Mouse (Mus musculus): ENCODE results near the gene Krt90. TPM values are rescaled to one million over a fixed set of nuclear protein-coding genes. Genes with fewer than 3 reads are reported as not detected.
"Not testable (repeated sequence)": the region's sequence is repeated elsewhere in the genome, so short reads cannot be mapped to it uniquely, and the experiment has no call there.

Gene Krt90
- polyA plus RNA-seq, 1 experiment = not detected

DNA sequence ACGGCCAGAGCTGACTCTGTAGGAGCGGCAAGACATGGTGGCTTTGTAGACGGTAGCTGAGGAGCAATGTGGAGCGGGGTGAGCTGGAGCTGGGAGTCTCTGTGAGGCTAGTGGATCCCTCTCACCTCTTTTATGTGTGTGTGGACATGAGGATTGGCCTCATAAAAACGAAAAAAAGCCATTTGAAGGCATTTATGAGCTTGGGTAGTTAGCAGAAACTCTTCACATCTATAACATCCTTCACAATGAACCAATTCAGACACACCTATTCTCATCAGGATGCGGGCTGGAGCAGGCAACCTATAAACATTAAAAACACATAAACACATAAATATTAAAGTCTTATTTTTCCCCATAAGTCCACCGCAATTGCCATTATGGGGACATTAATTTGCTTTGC lies 30.0 kb downstream of the Krt90 start, which contains the start of gene Krt84:
TSS of gene Krt84 (minus strand) at position 101 of the 400 bp plus-strand sequence.
- H3K4me3 ChIP-seq (ENCODE audit: insufficient read depth, low read depth, low read length) = no peak within 1 kb of the TSS
- TF ChIP-seq POLR2A (IDR thresholded peaks at IDR 0.05; ENCODE audit: insufficient read depth, low read depth, low read length) (no peak), CTCF (IDR thresholded peaks at IDR 0.05; ENCODE audit: insufficient read depth, low read depth, low read length) (no peak)
- no peak within 1 kb of the TSS for H3K27ac ChIP-seq (ENCODE audit: insufficient read depth, low read depth, low read length)
- H3K4me1 ChIP-seq (ENCODE audit: control insufficient read depth, insufficient read depth, low read length) = peaks cover 8% of the 10 kb centered on the region
- WGBS = 88% methylated on average over 7 of the region's 7 CpGs

DNA sequence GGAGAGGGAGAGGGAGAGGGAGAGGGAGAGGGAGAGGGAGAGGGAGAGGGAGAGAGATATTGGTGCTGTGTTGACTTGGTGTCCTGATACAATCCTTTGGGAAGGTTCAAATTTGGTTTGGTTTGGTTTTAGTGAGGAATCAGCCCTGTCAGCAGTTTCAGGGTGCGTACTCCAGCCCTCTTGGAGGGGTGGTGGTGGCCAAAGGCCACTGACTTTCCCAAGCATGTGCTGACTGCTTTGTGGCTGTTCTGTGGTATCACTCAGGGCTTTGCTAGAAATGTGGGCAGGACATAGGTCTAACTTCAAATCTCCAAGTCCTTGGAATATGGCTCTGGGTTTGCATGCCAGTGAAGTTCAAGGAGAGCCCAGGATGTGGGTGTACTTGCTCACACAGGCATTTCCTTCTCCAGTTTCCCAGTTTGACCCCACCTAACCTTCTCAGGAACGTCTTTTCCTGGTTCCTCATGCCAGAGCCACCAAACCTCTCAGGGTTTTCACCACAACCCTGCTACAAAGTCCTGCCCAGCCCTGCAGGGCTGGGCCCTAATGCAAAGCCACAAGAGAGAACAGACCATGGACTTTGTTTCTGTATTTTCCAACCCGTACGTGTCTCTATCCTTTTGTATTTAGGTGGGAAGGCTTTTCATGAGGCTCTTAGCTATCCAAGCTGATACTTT lies 40.1 kb downstream of the Krt90 start:
- 91% methylated on average over 4 of the region's 4 CpGs for WGBS
- Histone ChIP-seq H3K27ac (ENCODE audit: insufficient read depth, low read depth, low read length) (no peak overlapping the region), H3K4me3 (ENCODE audit: insufficient read depth, low read depth, low read length) (no peak overlapping the region), H3K4me1 (ENCODE audit: control insufficient read depth, insufficient read depth, low read length) (no peaks in the 10 kb centered on the region)
- TF ChIP-seq POLR2A (IDR thresholded peaks at IDR 0.05; ENCODE audit: insufficient read depth, low read depth, low read length) (no peak), CTCF (IDR thresholded peaks at IDR 0.05; ENCODE audit: insufficient read depth, low read depth, low read length) (no peak)

DNA sequence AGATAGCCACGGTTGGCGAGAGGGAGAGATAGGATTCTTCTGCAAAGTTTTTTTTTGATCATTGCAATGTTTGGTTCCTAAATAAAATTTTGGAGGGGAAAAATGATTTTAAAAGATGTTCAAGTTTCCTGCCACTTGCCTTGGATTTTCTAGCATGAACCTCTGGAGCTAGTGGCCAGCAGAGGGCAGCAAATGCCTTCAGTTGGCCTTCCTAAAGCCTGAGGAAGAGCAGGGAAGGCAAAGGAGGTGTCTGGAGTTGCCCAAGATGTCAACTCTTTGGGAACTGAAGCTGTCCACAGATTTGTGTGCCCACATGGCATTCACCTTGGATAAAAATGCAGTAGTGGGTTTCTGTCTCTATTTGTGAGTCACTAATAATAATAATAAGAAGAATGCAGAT lies 43.0 kb downstream of the Krt90 start:
- TF ChIP-seq CTCF (IDR thresholded peaks at IDR 0.05; ENCODE audit: insufficient read depth, low read depth, low read length) (peak; percentile 71), POLR2A (IDR thresholded peaks at IDR 0.05; ENCODE audit: insufficient read depth, low read depth, low read length) (no peak)
- no peaks in the 10 kb centered on the region for H3K4me1 ChIP-seq (ENCODE audit: control insufficient read depth, insufficient read depth, low read length)
- H3K27ac ChIP-seq (ENCODE audit: insufficient read depth, low read depth, low read length) = no peak overlapping the region
- H3K4me3 ChIP-seq (ENCODE audit: insufficient read depth, low read depth, low read length) = no peak overlapping the region
- WGBS = 10% methylated on average over 2 of the region's 2 CpGs

GRCm38 (mm10) chr15:101517161-101517560 lies 45.6 kb downstream of the Krt90 start, which contains the start of gene Gm49425:
Gene Gm49425 (minus strand): TSS chr15:101517261.
- not testable (repeated sequence) for H3K4me3 ChIP-seq (ENCODE audit: insufficient read depth, low read depth, low read length); H3K27ac ChIP-seq (ENCODE audit: insufficient read depth, low read depth, low read length); H3K4me1 ChIP-seq (ENCODE audit: control insufficient read depth, insufficient read depth, low read length)
- 88% methylated on average over 2 of the region's 2 CpGs for WGBS

DNA sequence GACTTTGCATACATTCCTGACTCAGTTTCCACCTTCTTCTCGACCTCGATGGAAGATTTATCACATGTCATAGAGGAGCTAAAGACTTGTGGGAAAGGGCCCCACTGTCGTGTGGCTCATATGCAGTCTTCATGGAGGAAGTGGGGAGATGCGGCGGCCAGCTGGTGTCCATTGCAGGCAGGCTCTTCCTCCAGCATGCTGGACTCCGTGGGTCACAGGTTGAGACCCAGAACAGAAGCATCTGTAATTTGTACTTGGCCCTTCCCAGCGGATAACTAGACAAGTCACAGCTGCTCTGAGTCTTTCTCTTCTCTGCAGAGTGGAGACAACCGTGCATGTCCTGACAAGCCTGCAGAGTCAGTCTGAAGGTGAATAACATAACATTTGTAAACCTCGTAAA lies 54.5 kb downstream of the Krt90 start:
- TF ChIP-seq CTCF (IDR thresholded peaks at IDR 0.05; ENCODE audit: insufficient read depth, low read depth, low read length) (no peak), POLR2A (IDR thresholded peaks at IDR 0.05; ENCODE audit: insufficient read depth, low read depth, low read length) (no peak)
- 75% methylated on average over 9 of the region's 9 CpGs for WGBS
- H3K4me3 ChIP-seq (ENCODE audit: insufficient read depth, low read depth, low read length) = no peak overlapping the region
- no peak overlapping the region for H3K27ac ChIP-seq (ENCODE audit: insufficient read depth, low read depth, low read length)
- H3K4me1 ChIP-seq (ENCODE audit: control insufficient read depth, insufficient read depth, low read length) = no peaks in the 10 kb centered on the region

GRCm38 (mm10) chr15:101506896-101507758 lies 55.6 kb downstream of the Krt90 start:
- TF ChIP-seq CTCF (IDR thresholded peaks at IDR 0.05; ENCODE audit: insufficient read depth, low read depth, low read length) = no peak
- no peak for TF ChIP-seq POLR2A (IDR thresholded peaks at IDR 0.05; ENCODE audit: insufficient read depth, low read depth, low read length)
- no peak overlapping the region for H3K4me3 ChIP-seq (ENCODE audit: insufficient read depth, low read depth, low read length)
- no peaks in the 10 kb centered on the region for H3K4me1 ChIP-seq (ENCODE audit: control insufficient read depth, insufficient read depth, low read length)
- no peak overlapping the region for H3K27ac ChIP-seq (ENCODE audit: insufficient read depth, low read depth, low read length)
- WGBS = 80% methylated on average over 14 of the region's 14 CpGs

Other genes with a start within 250 kb of the Krt90 start
- not detected in 2 replicates for gene Krt80, start 192.8 kb downstream of the Krt90 start, polyA plus RNA-seq (2012; ENCODE audit: insufficient read depth, insufficient read length, low replicate concordance, missing spikeins)
- not detected in 2 replicates for gene Krt7, start 151.9 kb downstream of the Krt90 start, polyA plus RNA-seq (2012; ENCODE audit: insufficient read depth, insufficient read length, low replicate concordance, missing spikeins)
- not detected in 2 replicates for gene Krt87, start 124.1 kb downstream of the Krt90 start, polyA plus RNA-seq (2012; ENCODE audit: insufficient read depth, insufficient read length, low replicate concordance, missing spikeins)
- not detected in 2 replicates for gene Krt88, start 115.2 kb downstream of the Krt90 start, polyA plus RNA-seq (2012; ENCODE audit: insufficient read depth, insufficient read length, low replicate concordance, missing spikeins)
- not detected in 2 replicates for gene Krt81, start 99.2 kb downstream of the Krt90 start, polyA plus RNA-seq (2012; ENCODE audit: insufficient read depth, insufficient read length, low replicate concordance, missing spikeins)
- not detected in 2 replicates for gene Krt86, start 89.5 kb downstream of the Krt90 start, polyA plus RNA-seq (2012; ENCODE audit: insufficient read depth, insufficient read length, low replicate concordance, missing spikeins)
- not detected in 2 replicates for gene Krt83, start 71.4 kb downstream of the Krt90 start, polyA plus RNA-seq (2012; ENCODE audit: insufficient read depth, insufficient read length, low replicate concordance, missing spikeins)
- not detected in 2 replicates for gene Gm49425, start 45.7 kb downstream of the Krt90 start, polyA plus RNA-seq (2012; ENCODE audit: insufficient read depth, insufficient read length, low replicate concordance, missing spikeins)
- not detected in 2 replicates for gene Krt84, start 30.1 kb downstream of the Krt90 start, polyA plus RNA-seq (2012; ENCODE audit: insufficient read depth, insufficient read length, low replicate concordance, missing spikeins)
- gene Krt82, start 12.3 kb downstream of the Krt90 start, polyA plus RNA-seq (2012; ENCODE audit: insufficient read depth, insufficient read length, low replicate concordance, missing spikeins) = not detected in 2 replicates
- not detected in 2 replicates for gene Krt75, start 11.0 kb upstream of the Krt90 start, polyA plus RNA-seq (2012; ENCODE audit: insufficient read depth, insufficient read length, low replicate concordance, missing spikeins)
- not detected in 2 replicates for gene Gm5414, start 65.2 kb upstream of the Krt90 start, polyA plus RNA-seq (2012; ENCODE audit: insufficient read depth, insufficient read length, low replicate concordance, missing spikeins)
- gene Gm5478, start 84.4 kb upstream of the Krt90 start, polyA plus RNA-seq (2012; ENCODE audit: insufficient read depth, insufficient read length, low replicate concordance, missing spikeins) = not detected in 2 replicates
- gene Krt6b, start 117.3 kb upstream of the Krt90 start, polyA plus RNA-seq (2012; ENCODE audit: insufficient read depth, insufficient read length, low replicate concordance, missing spikeins) = not detected in 2 replicates
- gene Krt6a, start 131.4 kb upstream of the Krt90 start, polyA plus RNA-seq (2012; ENCODE audit: insufficient read depth, insufficient read length, low replicate concordance, missing spikeins) = not detected in 2 replicates
- gene Krt5, start 149.9 kb upstream of the Krt90 start, polyA plus RNA-seq (2012; ENCODE audit: insufficient read depth, insufficient read length, low replicate concordance, missing spikeins) = not detected in 2 replicates
- not detected in 2 replicates for gene Krt71, start 180.2 kb upstream of the Krt90 start, polyA plus RNA-seq (2012; ENCODE audit: insufficient read depth, insufficient read length, low replicate concordance, missing spikeins)
- gene Krt72, start 223.5 kb upstream of the Krt90 start, polyA plus RNA-seq (2012; ENCODE audit: insufficient read depth, insufficient read length, low replicate concordance, missing spikeins) = not detected in 2 replicates
- not detected in 2 replicates for gene Krt73, start 239.4 kb upstream of the Krt90 start, polyA plus RNA-seq (2012; ENCODE audit: insufficient read depth, insufficient read length, low replicate concordance, missing spikeins)

Measured in olfactory bulb, adult 2 months (tissue).